Mouse (Mus musculus): ENCODE data around the gene Zscan20.
"Not testable (repeated sequence)": the region's sequence is repeated elsewhere in the genome, so short reads cannot be mapped to it uniquely, and the experiment has no call there.

Zscan20 gene

DNA sequence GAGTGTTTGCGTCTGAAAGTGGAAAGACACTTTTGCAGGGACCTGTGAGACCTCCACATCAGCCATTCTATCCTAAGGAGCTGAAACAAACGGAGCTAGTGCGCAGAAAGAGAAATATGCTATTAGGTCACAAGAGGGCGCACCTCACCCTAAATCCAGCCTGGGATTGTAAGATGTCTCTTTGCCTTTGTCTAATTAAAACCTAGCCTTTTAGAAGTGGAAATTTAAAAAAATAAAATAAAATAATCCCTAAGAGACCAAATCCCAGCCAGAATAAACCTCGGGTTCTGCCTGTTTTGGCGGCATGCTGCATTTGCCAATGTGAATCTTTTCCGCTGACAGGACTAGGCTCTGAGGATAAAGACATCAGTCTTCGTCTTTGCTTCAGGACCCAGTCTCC is 3.4 kb upstream of the Zscan20 start:
- no peak for DNase-seq (ENCODE audit: low spot score)

DNA sequence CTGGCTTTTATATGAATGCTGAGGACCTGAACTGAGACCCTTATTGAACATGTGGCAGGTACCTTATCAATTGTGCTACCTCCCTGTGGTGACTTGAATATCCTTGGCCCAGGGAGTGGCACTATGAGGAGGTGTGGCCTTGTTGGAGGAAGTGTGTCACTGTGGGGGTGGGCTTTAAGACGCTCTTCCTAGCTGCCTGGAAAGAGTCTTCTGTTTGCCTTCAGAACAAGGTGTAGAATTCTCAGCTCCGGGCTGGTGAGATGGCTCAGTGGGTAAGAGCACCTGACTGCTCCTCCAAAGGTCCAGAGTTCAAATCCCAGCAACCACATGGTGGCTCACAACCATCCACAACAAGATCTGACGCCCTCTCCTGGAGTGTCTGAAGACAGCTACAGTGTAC is 1.8 kb upstream of the Zscan20 start:
- not testable (repeated sequence) for DNase-seq (ENCODE audit: low spot score)

DNA sequence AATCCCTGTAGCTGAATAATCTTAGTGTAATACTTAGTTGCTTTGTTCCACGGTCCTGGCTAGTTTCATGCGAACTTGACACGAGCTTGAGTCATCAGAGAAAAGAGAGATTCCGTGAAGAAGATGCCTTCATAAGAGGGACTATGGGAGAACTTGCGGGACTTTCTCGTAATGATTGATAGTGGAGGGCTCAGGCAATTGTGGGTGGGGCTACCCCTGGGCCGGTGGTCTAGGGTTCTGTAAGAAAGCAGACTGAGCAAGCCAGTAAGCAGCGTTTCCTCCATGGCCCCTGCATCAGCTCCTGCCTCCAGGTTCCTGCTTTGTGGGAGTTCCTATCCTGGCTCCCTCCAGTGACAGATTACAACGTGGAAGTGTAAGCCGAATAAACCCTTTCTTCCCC is 808 bp upstream of the Zscan20 start:
- no peak for DNase-seq (ENCODE audit: low spot score)

DNA sequence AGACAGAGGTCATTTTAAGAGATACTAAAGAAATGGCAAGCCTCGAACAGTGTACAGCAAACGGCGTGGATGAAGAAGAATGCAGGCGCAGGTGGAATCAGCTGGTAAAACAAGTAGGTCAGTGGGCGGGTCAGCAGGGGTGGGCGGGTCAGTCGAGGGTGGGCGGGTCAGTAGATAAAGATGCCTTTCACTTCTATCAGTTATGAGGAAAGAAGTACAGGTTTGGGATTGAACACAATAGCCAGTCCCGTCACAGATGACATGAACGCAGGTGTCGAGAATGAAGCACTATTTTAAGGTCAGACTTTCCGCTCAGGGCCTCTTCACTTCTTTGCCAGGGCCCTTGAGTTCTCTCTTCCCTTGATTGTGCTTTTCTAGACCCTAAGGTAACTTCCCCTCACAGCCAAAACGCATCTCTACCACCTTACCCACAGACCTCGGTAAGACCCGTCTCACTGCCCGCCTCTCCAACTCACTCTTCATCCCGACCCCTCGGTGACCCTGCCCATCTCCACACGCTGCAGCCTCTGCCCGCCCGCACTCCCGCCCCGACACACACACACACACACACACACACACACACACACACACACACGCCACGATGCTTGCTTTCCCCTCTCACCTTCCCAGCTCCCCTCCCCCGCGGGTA is 498 bp downstream of the Zscan20 start:
- DNase-seq (ENCODE audit: low spot score), result no peak

DNA sequence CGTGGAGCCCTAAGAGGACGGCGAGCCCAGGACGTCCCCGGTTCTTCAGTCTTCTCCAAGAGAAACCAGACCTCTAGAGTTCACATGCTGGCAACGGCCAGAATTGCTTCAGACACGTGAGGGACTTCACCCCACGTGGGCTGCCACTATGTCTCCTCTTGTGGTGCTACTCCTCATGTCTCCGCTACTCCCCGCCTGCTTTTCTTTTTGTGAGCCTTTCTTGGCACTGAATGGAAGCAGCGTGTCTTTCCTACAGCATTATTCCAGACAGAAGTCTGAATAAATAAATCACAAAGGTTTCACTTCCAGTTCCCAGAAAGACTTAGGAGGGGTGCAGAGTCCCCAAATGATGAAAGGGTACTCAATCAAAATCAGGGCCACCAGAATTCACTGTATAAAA is 2.2 kb downstream of the Zscan20 start:
- DNase-seq (ENCODE audit: low spot score), result no peak

DNA sequence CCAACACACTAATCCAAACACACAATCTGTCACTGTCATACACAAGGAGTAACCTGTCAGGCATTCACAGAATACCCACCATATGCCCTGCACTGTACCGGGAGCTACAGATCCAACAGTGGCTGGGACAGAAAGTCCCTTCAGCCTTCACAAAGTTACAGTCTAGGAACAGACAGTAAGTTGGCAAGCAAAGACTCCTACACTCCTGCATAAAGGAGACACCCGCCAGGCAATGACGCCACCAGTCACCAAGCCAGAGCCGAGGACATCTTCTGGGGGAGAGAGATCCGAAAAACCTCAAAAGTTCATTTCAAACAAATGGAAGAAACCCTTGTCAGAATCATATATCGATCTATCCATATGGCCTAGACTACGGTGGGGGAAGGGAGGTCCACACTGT is 3.3 kb downstream of the Zscan20 start:
- DNase-seq (ENCODE audit: low spot score), result no peak

DNA sequence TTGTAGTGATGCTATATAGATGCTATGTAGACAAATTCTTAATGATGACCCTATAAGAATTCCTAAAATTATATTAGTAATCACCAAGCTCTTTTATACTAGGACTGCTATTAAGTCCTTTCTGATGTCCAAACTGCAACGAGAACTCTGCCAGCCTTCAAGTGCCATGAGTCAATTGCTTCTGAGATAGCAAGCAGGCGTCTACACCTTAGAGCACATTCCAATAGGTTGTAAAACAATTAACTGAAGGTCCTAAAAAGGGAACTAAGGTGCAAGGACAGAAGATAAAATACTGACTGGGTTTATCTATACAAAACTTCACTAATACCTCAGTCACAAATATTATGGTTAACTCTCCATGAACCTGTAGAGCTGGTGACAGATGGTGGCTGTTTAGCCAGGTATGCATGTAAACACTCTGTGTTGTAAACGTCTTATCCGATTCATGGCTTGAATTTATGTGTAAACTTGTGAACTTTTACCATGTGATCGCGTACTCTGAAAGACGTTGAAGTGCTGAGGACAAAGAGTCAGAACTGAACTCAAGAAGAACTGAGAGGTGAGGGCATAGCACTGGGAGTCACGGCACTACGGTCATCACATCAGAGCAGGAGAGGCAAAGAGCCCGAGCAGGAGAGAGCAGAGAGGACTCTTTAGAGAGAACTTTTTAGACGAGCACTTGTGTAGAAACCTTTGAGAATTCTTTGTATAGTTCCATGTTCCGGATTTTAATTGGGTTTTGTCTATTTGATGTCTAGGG is 11.9 kb downstream of the Zscan20 start:
- no peak for DNase-seq (ENCODE audit: low spot score)

DNA sequence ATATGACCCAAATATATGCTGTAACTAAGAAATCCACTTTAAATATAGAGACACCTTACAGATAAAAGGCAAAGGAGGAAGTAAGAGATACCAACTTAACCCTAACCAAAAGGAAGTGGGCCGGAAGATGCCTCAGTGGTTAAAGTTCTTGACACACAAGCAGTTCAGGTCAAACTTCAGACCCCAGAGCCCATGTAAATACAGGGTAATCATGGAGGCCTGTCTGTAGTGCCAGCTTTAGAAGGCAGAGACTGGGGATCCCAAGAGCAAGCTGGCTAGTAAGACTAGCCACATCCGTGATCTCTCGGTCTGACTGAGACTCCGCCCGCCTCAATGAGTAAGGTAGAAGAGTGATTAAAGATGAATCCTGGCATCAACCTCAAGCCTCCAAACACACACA is 15.8 kb downstream of the Zscan20 start:
- no peak for DNase-seq (ENCODE audit: low spot score)

DNA sequence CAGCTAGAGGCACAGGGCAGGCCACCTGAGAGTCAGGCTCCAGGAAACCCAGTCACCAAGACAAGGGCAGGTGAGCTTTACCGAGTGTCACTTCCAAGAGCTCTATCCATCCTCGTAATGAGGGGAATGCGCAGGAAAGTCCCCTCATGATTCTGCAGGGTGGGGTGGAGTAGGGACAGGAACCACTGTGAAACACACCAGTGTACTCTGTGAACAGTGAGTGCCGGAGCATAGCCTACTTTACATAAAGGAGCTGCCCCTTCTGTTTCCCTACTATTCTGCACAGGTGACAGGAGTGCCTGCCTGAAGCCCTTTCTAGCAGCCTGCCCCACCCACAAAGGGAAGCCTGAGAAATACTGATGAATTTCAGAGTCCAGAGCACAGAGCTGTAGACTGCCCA is 16.6 kb downstream of the Zscan20 start:
- no peak for DNase-seq (ENCODE audit: low spot score)

DNA sequence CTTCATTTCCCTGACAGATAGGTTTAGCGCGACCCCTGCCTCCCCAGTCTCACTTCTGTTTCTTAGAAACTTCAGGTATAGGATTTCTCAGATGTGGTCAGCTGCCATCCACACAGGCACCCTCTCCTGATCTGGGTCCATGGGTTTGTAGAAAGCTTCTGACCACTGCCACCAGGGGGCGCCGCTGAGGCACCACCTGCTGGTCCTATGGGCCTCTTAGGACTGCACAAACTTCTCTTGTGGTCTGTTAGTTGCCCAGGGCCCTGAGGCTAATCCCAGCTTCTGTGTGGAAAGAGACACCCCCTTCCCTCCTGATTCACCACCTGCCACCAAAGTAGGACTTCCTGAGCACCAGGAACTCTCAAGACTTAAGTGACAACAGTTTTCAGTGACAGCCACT is 30.7 kb downstream of the Zscan20 start:
- peak; percentile 64 for DNase-seq (ENCODE audit: low spot score)

DNA sequence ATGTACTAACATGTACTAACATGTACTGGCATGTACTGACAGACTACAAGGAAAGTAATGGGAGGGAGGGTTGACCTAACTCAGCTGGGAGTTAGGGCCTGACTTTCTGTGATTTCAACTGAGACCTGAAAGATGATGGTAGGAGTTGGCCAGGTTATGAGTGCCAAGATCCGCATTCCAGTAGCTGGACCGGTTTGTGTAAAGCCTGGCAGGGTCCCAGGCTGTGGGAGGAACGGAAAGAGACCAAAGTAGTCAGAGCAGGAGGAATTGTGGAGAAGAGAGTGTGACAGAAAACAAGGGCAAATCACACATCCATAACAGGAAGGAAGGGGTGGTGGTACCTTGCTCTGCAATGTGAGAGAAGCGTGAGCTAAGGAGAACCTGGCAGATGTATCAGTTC is 34.1 kb downstream of the Zscan20 start:
- no peak for DNase-seq (ENCODE audit: low spot score)

DNA sequence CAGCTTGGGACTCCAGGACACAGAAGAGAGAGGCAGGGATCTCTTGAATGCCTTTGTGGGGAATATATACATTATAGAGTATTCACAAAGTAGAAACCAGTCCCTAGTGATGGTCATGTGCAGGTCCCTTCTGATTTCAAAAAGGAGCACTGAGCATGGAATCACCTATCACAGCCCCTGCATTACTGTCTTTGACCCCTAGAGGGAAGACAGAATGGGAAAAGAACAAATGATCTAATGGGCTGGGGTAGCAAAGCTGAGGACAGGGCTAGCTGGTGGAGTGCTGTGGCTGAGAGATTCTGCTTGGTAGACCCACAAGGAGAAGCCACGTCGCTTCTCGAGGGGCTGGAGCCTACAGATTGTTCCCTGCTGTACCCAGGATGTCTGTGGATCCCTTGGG is 49.6 kb downstream of the Zscan20 start:
- no peak for DNase-seq (ENCODE audit: low spot score)

DNA sequence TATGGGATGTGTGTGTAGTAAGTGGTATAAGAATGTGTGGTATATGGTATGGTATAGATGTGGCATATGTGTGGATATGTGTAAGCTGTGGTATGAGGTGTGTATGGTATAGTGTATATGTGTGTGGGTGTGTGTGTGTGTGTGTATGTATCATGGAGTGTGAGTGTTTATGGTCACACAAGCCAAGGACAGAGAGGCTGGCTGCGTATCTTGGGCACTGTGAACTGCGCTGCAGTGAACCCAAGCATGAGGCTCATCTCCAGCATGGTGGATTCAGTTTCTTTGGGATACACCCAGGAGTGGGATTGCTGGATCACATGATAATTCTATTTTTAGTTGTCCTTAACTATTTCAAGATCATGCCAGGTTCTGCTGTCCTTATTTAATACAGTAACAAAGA is 55.7 kb downstream of the Zscan20 start:
- no peak for DNase-seq (ENCODE audit: low spot score)

DNA sequence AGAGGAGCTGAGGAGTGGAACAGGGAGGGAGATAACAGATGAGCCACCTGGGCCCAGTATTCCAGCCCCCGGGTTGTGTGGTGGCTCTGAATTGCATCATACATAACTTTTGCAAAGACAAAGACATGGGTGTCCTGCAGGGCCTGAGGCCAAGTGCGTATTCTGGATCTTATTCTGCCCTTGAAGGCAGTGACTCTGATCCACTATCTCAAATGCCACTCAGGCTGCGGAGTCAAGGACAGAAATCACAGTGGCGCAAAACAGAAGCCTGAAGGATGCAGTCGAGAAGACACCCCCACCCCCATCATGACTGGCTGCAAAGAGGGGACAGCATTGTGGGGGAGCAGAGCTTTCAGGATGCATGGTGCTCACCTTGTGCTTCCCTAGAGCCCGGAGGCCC is 59.1 kb downstream of the Zscan20 start:
- no peak for DNase-seq (ENCODE audit: low spot score)

DNA sequence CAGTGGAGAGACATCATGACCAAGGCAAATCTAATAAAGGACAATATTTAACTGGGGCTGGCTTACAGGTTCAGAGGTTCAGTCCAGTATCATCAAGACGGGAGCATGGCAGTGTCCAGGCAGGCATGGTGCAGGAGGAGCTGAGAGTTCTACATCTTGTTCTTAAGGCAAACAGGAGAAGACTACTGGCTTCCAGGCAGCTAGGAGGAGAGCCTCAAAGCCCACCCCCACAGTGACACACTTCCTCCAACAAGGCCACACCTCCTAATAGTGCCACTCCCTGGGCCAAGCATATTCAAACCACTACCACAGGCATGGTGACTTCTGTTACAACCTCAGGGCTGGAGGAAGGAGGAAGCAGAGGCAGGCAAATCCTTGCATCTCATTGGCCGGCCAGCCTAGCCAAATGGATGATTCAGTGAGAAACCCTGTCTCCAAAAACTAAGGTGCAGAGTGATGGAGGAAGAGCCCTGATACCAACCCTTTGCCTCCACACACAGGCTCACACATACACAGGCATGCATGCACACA is 65.9 kb downstream of the Zscan20 start:
- DNase-seq (ENCODE audit: low spot score), result not testable (repeated sequence)

DNA sequence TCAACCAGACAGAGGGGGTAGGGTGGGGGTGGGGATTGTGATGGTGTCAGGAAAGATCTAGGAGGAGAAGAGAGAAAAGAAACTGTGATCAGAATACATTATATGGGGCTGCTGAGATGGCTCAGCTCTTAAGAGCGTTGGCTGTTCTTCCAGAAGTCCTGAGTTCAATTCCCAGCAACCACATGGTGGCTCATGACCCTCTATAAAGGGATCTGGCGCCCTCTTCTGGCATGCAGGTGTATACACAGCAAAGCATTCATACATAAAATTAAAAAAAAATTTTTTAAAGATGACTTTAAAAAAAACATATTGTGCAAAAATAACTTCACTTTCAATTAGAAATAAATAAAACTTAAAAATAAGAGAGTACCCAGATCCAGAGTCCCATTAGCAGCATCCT is 66.5 kb downstream of the Zscan20 start:
- peak; percentile 74 for DNase-seq (ENCODE audit: low spot score)

Measured in testis, postnatal 10 days (tissue).